Mouse (Mus musculus): ENCODE results near the gene Tmem80.

GRCm38 (mm10) chr7:141351061-141351460, 23.5 kb downstream of the Tmem80 start:
- TF ChIP-seq GATA1 (IDR thresholded peaks at IDR 0.05; ENCODE audit: low read length), result no peak
- TF ChIP-seq TAL1 (IDR thresholded peaks at IDR 0.05; ENCODE audit: low read length), result no peak
